Mouse (Mus musculus) macrophage (primary cell): Measurements from ENCODE around the gene Lrsam1. TPM values are rescaled to one million over a fixed set of nuclear protein-coding genes. Genes with fewer than 3 reads are reported as not detected.
"Not testable (repeated sequence)": the region's sequence is repeated elsewhere in the genome, so short reads cannot be mapped to it uniquely, and the experiment has no call there.

Source experiments
- H3K27ac ChIP-seq: fragments of 350-480 bp; formaldehyde crosslinking; 2 replicates; pipeline ENCODE4 v1.9.0; 2021
- H3K36me3 ChIP-seq: fragments of 350-480 bp; formaldehyde crosslinking; 2 replicates; pipeline ENCODE4 v1.9.0; 2021; ENCODE audit errors: inconsistent target
- H3K4me3 ChIP-seq: fragments of 350-480 bp; formaldehyde crosslinking; 2 replicates; pipeline ENCODE4 v1.9.0; 2021; ENCODE audit errors: inconsistent target
- H3K79me2 ChIP-seq: fragments of 350-480 bp; formaldehyde crosslinking; 2 replicates; pipeline ENCODE4 v1.9.0; 2021; ENCODE audit errors: inconsistent target
- WGBS: methylation state at CpG from one replicate; pipeline ENCODE4 v1.1.7; 2026; ENCODE audit warnings: inconsistent platforms; ENCODE audit not compliant: missing documents; 5-methylcytosine and 5-hydroxymethylcytosine counted together
- polyA plus RNA-seq: library from polyadenylated mRNA; stranded (reverse); fragments of 250-400 nt; gene quantifications from 3 replicates; pipeline ENCODE4 v1.2.4, GENCODE M21; 2018; ENCODE audit warnings: inconsistent platforms
- total RNA-seq, 78 experiments: library from RNA; depleted of rRNA; stranded (reverse); fragments of 250-400 nt; gene quantifications; 1 replicate in 9 of 78; 2 replicates in 24 of 78; 3 replicates in 43 of 78; 4 replicates in 2 of 78; pipeline ENCODE4 v1.2.4; 2018; ENCODE audit warnings: inconsistent platforms in 56 of 78

Lrsam1 gene
- total RNA-seq (2018; cell fraction: chromatin; rRNA removed), result 100 to 1,000 TPM in 7 of 26 experiments, 10 to 100 TPM in 19; 12.7 to 176 (median 74.9) TPM
- 10 to 100 TPM; 10.0 to 24.4 (median 16.4) TPM for total RNA-seq (2018; cell fraction: cytosol; rRNA removed)
- 10 to 100 TPM; 10.4 to 84.4 (median 31.7) TPM for total RNA-seq (2018; cell fraction: nucleus; rRNA removed)
- 12.2 to 17.5 TPM (median 12.3 TPM) in 3 replicates for polyA plus RNA-seq

DNA sequence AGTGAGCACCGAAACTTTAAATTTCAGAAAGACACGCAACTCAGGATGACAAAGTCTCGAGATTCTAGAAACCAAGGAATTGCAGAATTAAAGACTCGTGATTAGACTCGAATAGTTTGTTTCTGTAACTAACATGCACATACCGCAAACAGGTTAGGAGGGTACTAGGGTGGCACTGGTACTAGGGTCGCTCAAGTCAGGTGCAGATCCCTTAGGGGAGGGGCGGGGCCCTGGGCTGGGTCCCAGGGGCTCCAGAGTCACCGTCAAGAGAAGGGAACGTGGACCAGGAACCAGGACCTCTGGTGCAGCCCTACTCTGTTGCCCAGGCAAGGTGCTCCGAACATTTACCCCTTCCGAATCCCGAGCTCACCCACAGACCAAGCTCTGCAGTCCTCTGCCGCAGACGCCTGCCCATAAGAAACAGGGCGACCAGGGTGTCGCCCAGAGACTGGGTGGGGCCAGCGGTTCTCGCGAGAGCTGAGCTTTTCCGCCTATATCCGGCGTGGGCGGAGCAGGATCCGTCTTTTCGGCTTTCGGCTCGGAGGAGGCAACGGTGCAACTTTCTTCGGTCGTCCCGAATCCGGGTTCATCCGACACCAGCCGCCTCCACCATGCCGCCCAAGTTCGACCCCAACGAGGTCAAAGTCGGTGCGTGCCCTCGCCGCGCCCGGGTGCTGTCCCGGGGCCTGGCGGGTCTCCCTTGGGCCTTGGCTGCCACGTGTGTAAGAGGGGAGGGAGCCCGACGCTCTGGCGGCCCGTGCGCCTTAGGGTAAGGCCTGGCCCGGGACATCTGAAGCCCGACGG, at the start of gene Lrsam1, which contains the start of gene Rpl12:
Lrsam1 (minus strand) TSS at position 423 of the 804 bp plus-strand sequence.
Rpl12 (plus strand) TSS at position 368 of the 804 bp plus-strand sequence.
- peaks cover 31% of the 10 kb centered on the region; the same call in 1 of the 2 replicates for H3K36me3 ChIP-seq
- peak within 1 kb of the TSS; percentile 77 for H3K4me3 ChIP-seq
- 5% methylated on average over 36 of the region's 55 CpGs for WGBS
- H3K27ac ChIP-seq, result peak within 1 kb of the TSS; percentile 70
- peaks cover 39% of the 10 kb centered on the region for H3K79me2 ChIP-seq

DNA sequence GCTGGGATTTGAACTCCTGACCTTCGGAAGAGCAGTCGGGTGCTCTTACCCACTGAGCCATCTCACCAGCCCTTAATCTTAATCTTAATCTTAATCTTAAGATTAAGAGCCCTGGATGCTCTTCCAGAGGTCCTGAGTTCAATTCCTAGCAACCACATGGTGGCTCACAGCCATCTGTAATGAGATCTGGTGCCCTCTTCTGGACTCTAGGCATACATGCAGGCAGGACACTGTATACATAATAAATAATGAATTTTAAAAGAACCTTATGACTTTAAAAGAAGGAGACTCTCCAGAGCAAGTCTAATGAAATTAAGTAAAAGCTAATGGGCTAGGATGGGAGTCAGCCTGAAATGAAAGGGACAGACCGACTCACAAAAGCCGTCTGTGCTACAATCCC, 47.6 kb upstream of the Lrsam1 start:
- not testable (repeated sequence) for H3K27ac ChIP-seq, H3K4me3 ChIP-seq, H3K36me3 ChIP-seq, H3K79me2 ChIP-seq
- WGBS, result 88% methylated on average over 3 of the region's 4 CpGs

DNA sequence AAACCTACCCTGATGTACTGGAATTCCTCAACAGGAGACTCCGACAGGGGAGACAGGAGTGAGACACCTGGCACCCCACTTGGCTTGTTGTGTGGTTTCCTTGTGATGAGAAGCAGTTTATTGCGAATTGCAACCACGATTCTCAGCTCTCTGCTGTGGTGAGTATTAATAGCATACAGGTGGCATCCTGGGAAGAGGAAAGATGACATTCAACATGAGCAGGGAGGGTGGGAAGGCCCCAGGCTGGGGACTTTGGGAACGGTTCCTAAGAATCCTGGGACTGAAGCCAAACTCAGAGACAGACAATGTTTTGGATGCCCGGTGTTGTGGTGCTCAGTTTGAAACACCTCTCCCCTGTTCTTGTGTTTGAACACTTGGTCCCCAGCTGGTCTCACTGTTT, 43.6 kb upstream of the Lrsam1 start:
- WGBS, result 87% methylated on average over 5 of the region's 5 CpGs
- H3K36me3 ChIP-seq, result no peaks in the 10 kb centered on the region
- no peak overlapping the region for H3K4me3 ChIP-seq

DNA sequence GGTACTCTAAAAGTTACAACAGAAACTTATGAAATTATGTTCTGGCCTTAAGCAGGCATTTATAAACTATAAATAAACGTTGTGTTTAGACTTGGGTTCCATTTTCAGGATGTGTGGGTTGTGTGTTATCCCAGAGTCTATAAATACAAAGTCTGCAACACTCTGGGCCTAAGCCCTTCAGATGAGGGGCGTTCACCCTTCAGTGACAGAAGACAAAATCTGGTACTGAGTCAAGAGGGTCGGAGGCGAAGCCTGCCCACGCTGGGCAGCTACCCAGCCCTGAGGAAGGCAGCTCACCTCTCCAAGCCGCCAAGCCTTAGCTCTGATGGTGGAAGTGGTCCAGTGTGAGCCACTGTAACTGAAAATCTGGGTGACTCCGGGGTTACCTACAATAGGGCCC, 40.7 kb upstream of the Lrsam1 start:
- WGBS, result 86% methylated on average over 7 of the region's 7 CpGs
- no peak overlapping the region for H3K4me3 ChIP-seq
- H3K27ac ChIP-seq, result no peak overlapping the region
- no peaks in the 10 kb centered on the region for H3K79me2 ChIP-seq
- no peaks in the 10 kb centered on the region for H3K36me3 ChIP-seq

More for the DNA sequence above, 43.6 kb upstream of the Lrsam1 start:
- Histone ChIP-seq H3K27ac (no peak overlapping the region), H3K79me2 (no peaks in the 10 kb centered on the region)

DNA sequence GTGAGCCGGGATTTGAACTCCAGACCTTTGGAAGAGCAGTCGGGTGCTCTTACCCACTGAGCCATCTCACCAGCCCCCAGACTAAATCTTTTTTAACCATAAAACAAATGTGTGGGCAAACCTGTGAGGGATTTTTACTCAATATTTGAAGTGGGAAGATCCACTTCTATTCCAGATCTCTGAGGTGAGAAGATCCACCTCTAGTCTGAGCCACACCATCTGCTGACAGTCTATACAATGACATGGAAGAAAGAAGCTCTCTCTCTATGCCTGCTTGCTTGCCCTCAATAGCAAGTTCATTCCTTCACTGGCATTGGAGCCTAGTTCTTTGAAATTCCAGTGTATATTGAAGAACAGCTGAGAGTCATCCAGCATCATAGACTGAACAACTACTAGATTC, 38.3 kb upstream of the Lrsam1 start:
- H3K36me3 ChIP-seq, result no peaks in the 10 kb centered on the region
- WGBS, result 85% methylated on average over 2 of the region's 2 CpGs
- H3K27ac ChIP-seq, result no peak overlapping the region
- no peak overlapping the region for H3K4me3 ChIP-seq
- H3K79me2 ChIP-seq, result no peaks in the 10 kb centered on the region

DNA sequence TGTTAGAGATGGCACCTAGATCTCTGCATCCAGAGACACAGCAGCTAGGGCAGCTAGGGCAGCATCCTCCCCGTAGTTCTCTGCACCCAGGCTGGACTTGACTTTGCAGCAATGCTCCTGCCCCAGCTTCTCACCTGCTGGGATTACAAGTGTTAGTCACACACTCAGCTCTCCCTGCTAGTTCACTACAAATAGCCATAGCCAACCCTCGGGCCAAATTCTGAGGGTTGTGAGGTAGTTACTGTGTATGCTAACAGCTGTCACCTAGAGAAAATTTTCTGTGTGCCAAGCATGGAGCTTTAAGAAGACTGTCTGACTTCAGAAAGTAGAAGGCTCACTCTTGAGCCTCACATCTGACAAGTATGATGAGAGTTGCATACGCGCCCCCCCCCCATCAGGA, 36.4 kb upstream of the Lrsam1 start:
- Histone ChIP-seq H3K4me3 (no peak overlapping the region), H3K27ac (no peak overlapping the region), H3K79me2 (no peaks in the 10 kb centered on the region), H3K36me3 (no peaks in the 10 kb centered on the region)
- WGBS, result 79% methylated on average over 4 of the region's 4 CpGs

DNA sequence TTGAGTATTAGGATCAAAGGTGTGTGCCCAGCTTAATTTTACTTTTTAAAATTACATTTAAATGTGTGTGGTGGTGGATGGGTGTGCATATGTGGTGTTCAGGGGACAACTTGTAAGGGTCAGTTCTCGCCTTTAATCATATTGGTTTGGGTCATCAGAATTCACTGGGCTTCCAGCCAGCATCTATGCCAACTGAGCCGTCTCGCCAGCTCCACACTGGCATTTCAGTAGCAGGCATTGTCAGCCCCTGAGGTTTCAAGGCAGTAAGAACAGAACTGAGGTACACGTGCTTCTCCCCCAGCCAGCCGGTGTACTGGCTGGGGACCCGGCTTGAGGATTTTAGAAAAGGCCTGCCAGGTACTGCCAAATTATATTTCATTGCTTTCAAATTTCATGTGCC, 35.7 kb upstream of the Lrsam1 start:
- Histone ChIP-seq H3K36me3 (no peaks in the 10 kb centered on the region), H3K27ac (no peak overlapping the region), H3K4me3 (no peak overlapping the region), H3K79me2 (no peaks in the 10 kb centered on the region)
- WGBS, result 76% methylated on average over 6 of the region's 6 CpGs

DNA sequence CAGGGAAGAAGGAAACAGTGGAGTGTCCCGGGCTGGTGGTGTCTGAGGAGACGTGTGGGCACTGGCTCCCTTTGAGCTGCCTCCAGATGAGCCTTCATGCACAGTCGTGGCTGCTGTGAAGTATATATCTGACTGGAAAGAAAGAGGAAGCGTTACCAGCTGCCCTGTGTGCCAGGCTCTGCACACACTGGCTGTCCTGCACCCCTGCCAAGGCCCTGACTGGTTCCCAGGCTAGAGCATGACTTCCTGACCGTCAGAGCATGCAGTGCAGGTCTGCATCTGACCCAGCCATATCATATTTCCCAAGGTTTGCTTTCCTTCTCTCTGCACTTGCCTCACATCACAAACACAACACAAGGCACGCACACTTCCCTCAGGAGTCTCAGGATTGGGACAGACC, 30.7 kb upstream of the Lrsam1 start:
- Histone ChIP-seq H3K36me3 (no peaks in the 10 kb centered on the region), H3K79me2 (no peaks in the 10 kb centered on the region), H3K27ac (no peak overlapping the region), H3K4me3 (no peak overlapping the region)
- WGBS, result 8% methylated on average over 6 of the region's 6 CpGs

DNA sequence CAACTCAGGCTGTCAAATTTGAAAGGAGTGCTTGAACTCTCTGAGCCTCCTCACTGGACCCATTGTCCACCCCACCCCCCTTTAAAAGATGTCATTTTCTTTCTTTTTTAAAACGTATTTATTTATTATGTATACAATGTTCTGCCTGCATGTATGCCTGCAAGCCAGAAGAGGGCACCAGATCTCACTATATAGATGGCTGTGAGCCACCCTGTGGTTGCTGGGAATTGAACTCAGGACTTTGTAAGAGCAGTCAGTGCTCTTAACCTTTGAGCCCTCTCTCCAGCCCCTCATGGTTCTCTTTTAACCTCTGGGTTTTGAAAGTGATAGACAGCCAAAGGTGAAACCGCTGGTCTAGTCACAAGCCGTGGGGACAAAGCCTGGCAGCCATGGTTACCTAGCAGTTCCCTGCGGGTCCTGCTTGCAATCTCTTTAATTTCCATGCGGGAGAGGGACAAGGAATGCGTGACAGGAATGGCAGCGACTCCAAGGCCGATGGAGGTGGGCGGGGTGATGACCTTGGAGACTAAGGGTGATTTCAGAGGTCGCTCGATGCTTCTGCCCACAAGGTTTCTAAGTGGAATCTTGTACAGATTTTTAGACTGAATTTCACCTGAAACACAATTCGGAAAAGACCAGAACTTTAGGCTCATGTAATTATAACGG, 28.9 kb upstream of the Lrsam1 start:
- Histone ChIP-seq H3K79me2 (no peaks in the 10 kb centered on the region), H3K4me3 (no peak overlapping the region), H3K36me3 (no peaks in the 10 kb centered on the region), H3K27ac (no peak overlapping the region)
- 83% methylated on average over 13 of the region's 13 CpGs for WGBS

DNA sequence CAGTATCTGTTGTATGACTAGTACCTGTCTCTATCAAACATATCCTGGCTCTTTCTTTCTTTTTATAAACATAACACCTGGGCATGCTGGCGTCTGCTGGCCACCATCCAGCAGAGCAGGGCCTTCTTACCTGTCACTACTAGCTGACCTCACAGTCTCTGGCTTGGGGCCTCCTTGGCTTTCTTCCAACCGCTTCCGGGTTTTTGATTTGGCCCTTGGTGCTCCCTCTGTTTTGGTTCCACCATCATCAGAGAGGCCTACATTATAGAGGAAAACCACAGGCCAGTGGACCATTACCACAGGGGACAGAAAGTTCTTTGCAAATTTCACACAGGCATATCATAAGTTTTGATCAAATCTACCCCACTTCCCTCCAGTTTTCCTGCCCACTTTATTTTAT, 28.0 kb upstream of the Lrsam1 start:
- H3K36me3 ChIP-seq, result no peaks in the 10 kb centered on the region
- no peaks in the 10 kb centered on the region for H3K79me2 ChIP-seq
- whole genome bisulfite sequencing, result 31% methylated on average over 3 of the region's 3 CpGs
- no peak overlapping the region for H3K4me3 ChIP-seq
- H3K27ac ChIP-seq, result no peak overlapping the region

DNA sequence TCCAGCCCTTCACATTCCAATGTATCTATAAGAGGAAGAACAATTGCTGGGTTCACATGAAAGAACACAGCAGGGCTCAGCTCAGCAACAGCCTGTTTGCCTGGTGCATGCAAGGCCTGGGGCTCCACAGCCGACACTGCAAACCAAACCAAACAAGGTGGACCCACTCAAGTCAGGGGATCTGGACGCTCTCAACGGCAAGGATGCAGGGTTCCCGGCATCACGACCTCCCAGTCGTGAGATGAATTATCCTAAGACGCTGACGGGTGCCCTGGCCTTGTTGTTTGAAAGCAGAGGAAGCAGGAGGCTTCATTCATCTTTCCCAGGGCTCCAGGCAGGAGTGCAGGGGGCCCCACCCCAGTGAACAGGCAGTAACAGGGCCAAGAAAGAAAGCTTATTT, 24.4 kb upstream of the Lrsam1 start:
- H3K4me3 ChIP-seq, result no peak overlapping the region
- no peaks in the 10 kb centered on the region for H3K36me3 ChIP-seq
- H3K79me2 ChIP-seq, result no peaks in the 10 kb centered on the region; the same call in 1 of the 2 replicates
- no peak overlapping the region for H3K27ac ChIP-seq
- WGBS, result 78% methylated on average over 8 of the region's 8 CpGs

DNA sequence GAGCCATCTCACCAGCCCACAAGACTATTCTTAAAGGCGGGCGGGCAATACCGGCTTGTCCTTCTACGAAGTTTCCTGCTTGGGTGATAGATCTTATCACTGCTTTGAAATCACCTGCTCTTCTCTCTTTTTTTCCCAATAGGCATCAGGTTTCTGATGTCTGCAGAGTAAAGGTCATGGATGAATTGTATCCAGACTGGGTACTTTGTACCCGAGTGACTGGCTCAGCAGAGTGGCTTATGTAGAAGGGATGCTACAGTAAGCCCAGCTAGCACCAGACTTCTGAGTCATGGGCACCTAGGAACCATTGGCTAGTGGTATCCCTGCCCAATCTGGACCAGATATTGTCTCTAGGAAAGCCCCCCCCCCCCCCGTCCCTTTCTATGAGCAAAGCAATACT, 22.2 kb upstream of the Lrsam1 start:
- 60% methylated on average over 6 of the region's 6 CpGs for WGBS
- Histone ChIP-seq H3K79me2 (no peaks in the 10 kb centered on the region; the same call in 1 of the 2 replicates), H3K4me3 (no peak overlapping the region), H3K36me3 (no peaks in the 10 kb centered on the region), H3K27ac (no peak overlapping the region)

DNA sequence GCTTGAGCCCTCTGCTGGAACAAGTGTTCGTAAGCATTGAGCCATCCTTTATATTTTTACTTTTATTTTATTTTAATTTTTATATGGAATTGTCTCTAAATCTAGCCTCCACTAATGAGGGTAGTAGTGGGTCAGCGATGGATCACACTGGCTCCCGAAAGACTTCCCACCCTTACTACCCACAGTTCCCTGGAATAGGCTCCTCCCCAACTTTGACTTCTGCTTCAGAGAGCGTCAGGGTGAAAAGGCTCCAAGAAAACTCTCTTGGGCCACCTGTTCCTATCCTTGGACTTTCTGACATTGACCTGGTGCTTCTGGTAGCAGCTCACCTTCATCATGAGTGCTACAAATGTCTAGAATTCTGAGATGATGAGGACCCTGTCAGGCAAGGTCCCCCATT, 21.3 kb upstream of the Lrsam1 start:
- H3K36me3 ChIP-seq, result no peaks in the 10 kb centered on the region
- peak overlapping the region; percentile 55 for H3K4me3 ChIP-seq
- WGBS, result 2% methylated on average over 4 of the region's 4 CpGs
- no peaks in the 10 kb centered on the region; the same call in 1 of the 2 replicates for H3K79me2 ChIP-seq
- peak overlapping the region; percentile 25 for H3K27ac ChIP-seq

DNA sequence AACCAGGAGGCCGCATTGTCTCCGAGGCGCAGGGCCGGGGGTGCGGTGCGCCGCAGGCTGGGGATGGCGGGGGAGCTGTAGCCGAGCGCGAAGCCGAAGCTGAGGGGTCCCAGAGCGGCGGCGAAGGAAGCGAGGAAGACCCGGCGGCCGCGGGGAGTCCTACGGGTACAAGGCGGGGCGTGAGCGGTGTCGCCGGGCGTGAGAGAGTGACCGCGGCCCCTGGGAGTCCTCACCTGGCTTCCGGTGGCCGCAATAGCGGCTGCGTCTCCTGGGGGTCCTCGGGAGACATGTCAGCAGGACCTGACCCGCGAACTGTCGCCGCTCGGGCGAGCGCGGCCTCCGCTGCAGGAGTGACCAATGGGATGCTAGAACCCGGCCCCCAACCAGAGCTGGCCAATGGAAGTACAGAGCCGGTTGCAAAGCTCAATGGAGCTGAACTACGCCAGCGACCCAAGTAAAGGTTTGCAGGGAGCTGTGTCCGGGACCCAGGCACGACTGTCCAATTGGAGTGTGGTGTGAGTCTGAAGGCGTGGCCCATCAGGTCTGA, 20.4 kb upstream of the Lrsam1 start, which contains the start of gene Slc2a8:
Slc2a8 (minus strand) TSS at position 359 of the 547 bp plus-strand sequence.
- Histone ChIP-seq H3K27ac (peak within 1 kb of the TSS; percentile 25), H3K79me2 (no peaks in the 10 kb centered on the region; the same call in 1 of the 2 replicates), H3K36me3 (no peaks in the 10 kb centered on the region), H3K4me3 (peak within 1 kb of the TSS; percentile 55)
- 1% methylated on average over 50 of the region's 50 CpGs for WGBS
